Mouse (Mus musculus): ENCODE data around the gene Gm5799. TPM values are rescaled to one million over a fixed set of nuclear protein-coding genes. Genes with fewer than 3 reads are reported as not detected.
"Not testable (repeated sequence)": the region's sequence is repeated elsewhere in the genome, so short reads cannot be mapped to it uniquely, and the experiment has no call there.

The Gm5799 gene
- total RNA-seq (2021): under 1 TPM in 1 of 2 experiments, not detected in 1; 0.26 TPM

DNA sequence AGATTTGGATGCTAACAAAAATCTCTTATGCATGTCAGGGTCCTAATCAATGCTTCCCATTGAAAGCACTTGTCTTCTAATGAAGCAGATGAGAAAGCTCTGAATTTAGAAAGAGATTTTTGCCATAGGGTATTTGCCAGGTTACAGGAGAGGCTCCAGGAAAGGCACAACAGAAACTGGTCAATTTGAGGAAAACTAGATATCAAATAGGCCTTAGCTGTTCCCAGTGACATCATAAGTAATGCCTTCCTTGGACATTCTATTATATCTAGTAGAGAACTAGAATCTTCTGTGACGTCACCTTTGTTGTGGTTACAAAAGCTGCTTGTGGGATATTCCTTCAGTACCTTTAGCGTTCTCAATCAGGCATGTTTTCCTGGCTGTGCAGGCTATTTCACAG lies at the start of gene Gm5799:
Gene Gm5799 (plus strand): TSS at position 301 of the 400 bp plus-strand sequence.
- DNase-seq; intact Hi-C loops (cut with DNase I): not testable (repeated sequence)

GRCm38 (mm10) chr14:43531052-43532010 lies 12.0 kb upstream of the Gm5799 start:
- DNase-seq; intact Hi-C loops (cut with DNase I): not testable (repeated sequence)

DNA sequence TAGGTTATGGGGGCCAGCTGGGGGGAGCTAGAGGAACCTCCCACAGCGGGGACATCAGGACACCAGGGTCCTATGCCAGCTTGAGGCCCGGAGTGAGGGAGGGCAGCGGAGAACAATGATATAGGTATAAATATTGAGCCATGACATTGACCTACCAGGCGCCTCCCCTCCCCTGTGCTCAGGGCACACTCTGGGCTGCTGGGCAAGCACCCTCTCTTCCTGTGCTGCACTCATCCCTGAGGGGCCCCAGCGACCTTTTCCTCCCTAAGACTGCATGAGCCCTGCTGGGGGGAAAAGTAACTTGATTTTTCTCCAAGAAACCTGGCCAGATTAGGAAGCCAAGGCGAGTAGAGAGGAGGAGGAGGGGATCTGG lies 11.4 kb upstream of the Gm5799 start:
- DNase-seq; intact Hi-C loops (cut with DNase I): not testable (repeated sequence)

DNA sequence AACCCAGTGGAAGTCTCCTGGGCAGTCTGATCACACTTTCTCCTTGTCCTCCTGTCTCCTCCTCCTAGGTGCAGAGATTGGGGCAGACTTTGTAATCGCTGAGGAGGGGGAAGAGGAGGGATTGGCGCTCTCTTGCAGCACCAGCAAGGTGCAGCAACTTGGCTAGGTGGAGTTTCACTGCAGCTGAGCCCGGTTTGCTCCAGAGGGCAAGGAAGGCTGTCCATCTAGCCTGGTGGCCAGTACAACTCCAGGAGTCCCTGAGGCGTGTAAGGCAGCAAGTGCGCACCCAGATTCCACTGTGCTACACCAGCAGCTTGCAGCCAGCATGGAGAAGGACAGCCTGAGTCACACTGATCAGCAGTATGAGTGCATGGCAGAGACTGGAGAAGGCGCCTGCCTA lies 11.0 kb upstream of the Gm5799 start:
- DNase-seq; intact Hi-C loops (cut with DNase I): not testable (repeated sequence)

- intact Hi-C loops (cut with DNase I); DNase-seq: not testable (repeated sequence)
Measured at GRCm38 (mm10) chr14:43538144-43538543, 5.2 kb upstream of the Gm5799 start.

DNA sequence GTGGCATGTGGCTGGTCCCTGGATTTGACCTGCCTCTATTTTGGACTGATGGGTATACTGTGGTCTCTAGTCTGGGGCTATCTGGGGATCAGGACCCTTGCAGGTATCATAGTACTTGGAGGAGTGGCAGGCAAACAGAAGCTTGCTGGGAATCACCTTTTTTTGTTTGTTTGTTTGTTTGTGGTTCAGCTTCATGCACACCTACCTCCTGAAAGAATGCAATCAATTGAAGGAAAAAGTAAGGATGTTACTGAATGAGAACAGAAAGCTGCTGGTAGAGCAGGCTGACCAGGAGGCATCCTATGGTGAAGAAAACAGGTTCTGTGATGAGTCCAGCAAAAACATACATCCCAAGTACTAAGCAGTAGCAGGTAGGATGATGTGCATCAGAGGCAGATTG lies 2.9 kb downstream of the Gm5799 start:
- DNase-seq; intact Hi-C loops (cut with DNase I): not testable (repeated sequence)

DNA sequence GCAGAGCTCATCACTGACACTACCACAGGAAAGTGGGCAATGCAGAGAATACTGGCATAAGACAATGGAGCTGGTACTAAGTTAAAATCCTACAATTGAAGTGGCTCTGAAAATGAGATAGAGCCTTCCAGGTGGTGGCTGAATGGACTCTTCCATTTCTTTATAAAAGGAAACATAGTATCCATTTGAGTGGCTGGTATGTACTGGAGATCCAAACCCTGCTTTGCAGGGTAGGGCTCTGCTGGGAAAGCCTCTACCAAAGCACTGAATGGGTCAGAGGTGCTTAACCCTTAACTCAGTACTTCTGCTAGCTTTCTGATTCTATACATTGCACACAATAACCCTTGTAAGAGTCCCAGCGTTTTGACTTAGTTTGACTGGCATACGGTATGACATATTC lies 8.9 kb downstream of the Gm5799 start:
- intact Hi-C loops (cut with DNase I); DNase-seq: not testable (repeated sequence)

GRCm38 (mm10) chr14:43577969-43578368 lies 34.6 kb downstream of the Gm5799 start:
- DNase-seq; intact Hi-C loops (cut with DNase I): not testable (repeated sequence)

DNA sequence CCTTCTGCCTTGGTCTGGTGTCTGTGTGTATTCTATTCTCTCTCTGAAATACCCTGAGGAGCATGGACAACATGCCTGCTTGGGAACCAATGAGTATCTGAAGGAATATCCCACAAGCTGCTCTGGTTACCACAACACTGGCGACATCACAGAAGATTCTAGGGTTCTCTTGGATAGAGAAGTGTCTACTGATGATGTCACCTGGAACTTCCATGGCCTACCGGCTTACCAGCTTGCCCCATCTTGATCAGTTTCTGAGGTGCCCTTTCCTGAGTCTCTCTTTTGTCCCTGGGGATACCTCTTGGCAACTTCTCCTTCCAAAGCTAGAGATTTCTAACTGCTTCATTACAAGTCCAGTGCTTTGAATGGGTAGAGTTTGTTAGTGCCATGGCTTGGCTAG lies 35.7 kb downstream of the Gm5799 start, which contains the start of gene Gm17654:
Gene Gm17654 (minus strand): TSS at position 101 of the 400 bp plus-strand sequence.
- intact Hi-C loops (cut with DNase I); DNase-seq: not testable (repeated sequence)

Other genes starting within 250 kb of the Gm5799 start
- not detected for gene Gm8127, start 249.7 kb upstream of the Gm5799 start, total RNA-seq (2021)
- gene 1700001F09Rik, start 195.8 kb upstream of the Gm5799 start, total RNA-seq (2021): not detected
- not detected for gene Gm8138, start 127.2 kb upstream of the Gm5799 start, total RNA-seq (2021)
- not detected for gene Gm17654, start 35.6 kb downstream of the Gm5799 start, total RNA-seq (2021)
- gene Gm10375, start 64.4 kb downstream of the Gm5799 start, total RNA-seq (2021): not detected
- gene Gm8165, start 133.6 kb downstream of the Gm5799 start, total RNA-seq (2021): not detected
- gene Gm7324, start 154.3 kb downstream of the Gm5799 start, total RNA-seq (2021): under 1 TPM; 0.65 to 0.92 TPM
- gene Gm16506, start 183.9 kb downstream of the Gm5799 start, total RNA-seq (2021): not detected
- gene Gm6526, start 204.3 kb downstream of the Gm5799 start, total RNA-seq (2021): not detected
- not detected for gene Gm8180, start 241.2 kb downstream of the Gm5799 start, total RNA-seq (2021)

Data from heart, postnatal 10 days (tissue).